Mouse (Mus musculus) CD4-positive helper T cell, adult 2 months (primary cell): Measurements from ENCODE around the gene Lmo2.
A peak's percentile ranks its signal among the peaks of the same experiment; 100 is the strongest.

Source experiments
- DNase-seq: peaks from one replicate; pipeline ENCODE4 v3.0.0-alpha.2; 2012; ENCODE audit warnings: low read depth, missing footprints, low spot score

The Lmo2 gene

GRCm38 (mm10) chr2:103941085-103941484 is 16.7 kb upstream of the Lmo2 start:
- no peak for DNase-seq

GRCm38 (mm10) chr2:103944859-103945258 is 12.9 kb upstream of the Lmo2 start:
- no peak for DNase-seq

DNA sequence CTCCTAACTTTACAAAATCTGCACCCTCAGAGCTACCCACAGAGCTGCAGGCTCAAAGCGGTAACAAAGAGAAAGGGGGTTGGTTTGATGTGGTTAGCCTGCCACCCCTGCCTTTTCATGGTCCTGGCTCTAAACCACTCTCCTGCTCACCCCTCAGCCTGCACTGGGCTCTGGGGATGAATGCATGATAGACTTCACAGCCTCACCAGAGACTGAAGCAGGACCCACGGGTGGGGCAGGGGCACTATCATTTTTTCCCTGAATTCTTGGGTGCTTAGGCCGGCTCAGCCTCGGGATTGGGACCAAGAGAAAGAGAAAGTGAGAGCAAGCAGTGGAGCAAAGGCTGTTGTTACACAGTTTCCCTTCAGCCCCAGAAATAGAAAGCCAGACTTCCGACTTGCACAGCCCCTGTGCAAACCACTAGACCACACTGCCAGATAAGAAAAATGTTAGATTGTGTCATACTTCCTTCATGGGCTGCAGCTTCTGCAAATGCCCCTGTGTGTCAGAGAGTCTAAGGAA is 12.2 kb upstream of the Lmo2 start:
- peak; percentile 57 for DNase-seq

- no peak for DNase-seq
Observed at GRCm38 (mm10) chr2:103946892-103947291, 10.9 kb upstream of the Lmo2 start.

GRCm38 (mm10) chr2:103947982-103948655 is 9.7 kb upstream of the Lmo2 start:
- no peak for DNase-seq

DNA sequence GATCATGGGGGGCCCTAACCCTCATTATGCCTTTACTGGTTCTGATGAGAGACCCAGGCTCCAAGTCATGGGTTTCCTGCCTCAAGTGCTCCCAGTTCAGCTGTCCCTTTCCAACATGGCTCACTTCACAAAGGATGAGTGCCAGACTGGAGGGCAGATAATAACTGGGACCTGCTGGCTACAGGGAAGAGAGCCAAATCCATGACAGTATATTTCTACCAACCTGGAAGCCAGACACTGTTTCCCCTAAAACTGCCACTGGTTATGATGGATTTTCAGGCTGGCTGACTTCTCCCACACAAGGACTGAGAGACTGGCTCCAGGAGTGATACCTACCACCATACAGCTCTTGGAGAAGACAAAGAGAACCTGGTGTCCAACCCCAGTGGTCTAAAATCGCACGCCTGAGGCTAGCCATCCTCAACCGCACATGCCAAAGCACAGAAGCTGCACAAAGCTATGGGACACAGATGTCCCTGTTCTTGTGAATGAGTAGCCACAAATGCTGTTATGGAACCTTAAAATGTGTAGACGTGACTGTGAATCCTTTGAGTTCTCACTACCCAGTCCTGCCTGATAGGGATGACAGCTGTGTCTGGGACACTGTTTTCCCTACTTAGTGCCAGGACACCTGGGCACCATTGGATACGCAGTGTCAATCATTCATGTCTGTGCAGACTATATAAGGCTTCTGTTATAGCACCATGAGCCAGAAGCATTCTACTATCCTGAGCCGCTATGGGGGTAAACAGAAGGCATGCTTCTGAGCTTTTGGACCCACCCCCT is 4.5 kb upstream of the Lmo2 start:
- DNase-seq: no peak

DNA sequence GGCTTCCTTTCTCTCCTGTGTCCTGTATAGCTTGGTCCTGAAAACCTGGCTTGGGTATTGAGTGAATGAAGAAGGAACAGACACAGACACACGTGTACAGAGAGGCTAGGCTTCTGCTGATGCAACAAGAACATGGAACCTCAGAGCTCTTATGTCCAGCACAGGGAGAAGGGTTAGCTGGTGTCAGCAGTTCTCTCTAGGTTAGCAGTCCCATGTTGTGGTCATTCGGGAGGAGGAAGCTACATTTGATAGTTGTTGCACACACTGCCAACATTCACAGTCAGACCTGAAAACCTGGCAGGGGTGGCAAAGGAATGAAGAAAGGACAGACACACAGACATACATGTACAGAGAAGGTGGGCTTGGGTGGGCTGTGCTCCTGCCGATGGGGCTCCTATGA is 2.1 kb upstream of the Lmo2 start:
- DNase-seq: no peak

DNA sequence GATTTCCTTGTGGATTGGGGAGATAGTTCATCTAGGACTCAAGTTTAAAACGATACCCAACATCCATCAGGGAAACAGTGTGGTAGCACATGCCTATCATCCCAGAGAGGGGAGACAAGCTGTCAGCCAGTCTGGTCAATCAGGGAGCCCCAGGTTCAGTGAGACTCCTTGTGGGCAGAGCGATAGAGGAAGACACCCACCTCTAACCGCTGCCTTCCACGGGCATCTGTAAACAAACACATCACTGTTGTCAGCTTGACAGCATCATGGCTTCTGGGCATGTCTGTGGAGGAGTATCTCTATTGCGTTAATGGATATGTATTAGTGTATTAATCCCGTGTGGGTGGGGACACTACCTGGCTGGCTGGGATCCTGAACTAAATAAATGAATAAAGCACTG is 919 bp upstream of the Lmo2 start:
- no peak for DNase-seq

DNA sequence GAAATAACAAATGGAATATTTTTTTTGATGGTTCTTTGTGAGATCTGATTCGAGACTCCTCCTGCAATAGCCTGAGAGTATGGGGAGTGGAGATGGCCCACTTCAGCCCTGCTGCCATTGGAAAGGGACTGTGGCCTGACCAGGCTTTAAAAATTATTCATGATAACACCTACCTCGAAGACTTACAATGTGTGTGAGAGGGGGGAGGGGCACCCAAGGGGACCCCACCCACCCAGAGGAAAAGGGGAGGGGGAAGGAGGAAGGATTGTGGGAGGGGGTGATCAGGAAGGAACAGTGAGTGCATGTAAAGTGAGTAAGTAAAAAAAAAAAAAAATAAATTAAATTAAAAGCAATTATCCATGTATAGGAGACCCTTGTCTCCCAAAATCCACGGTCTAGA is 848 bp downstream of the Lmo2 start:
- no peak for DNase-seq

DNA sequence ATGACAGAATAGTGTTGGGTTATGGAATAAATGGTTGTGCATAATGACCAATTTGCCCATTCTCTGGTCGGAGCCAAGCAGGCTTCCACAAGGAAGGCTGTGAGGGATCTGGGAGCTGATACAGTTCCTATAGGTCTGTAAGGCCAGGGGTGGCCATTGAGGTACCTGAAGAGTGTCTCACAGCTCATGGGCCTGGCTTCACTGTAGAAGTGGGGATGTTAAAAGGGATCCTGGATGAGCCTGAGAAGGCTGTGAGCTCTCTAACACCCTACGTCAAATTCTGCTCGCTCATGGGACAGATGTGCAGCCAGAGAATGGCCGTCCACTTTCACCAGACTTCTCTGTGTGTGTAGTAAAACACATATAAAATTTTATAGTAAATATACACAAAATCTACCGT is 1.3 kb downstream of the Lmo2 start:
- no peak for DNase-seq

GRCm38 (mm10) chr2:103959574-103959973 is 1.8 kb downstream of the Lmo2 start:
- no peak for DNase-seq

DNA sequence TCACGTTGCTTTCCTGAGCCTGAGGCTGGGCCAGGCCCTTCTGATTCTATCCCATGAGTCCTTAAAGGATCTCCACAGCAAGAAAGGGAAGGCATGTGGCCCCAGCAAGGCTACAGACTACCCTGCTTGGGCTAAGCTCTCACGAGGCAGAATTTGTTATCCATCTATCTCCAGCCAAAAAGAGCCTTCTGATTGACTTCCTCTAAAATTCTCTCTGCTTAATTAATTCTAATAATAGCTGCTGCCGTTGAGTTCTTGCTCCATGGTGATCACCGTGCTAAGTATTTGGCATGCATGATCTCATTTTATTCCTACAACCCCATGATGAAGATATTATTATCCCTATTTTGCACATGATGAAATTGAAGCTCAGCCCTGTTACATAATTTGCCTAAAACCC is 4.6 kb downstream of the Lmo2 start:
- DNase-seq: no peak

GRCm38 (mm10) chr2:103965391-103965790 is 7.6 kb downstream of the Lmo2 start:
- DNase-seq: no peak

- DNase-seq: no peak
Observed at GRCm38 (mm10) chr2:103968186-103968585, 10.4 kb downstream of the Lmo2 start.

GRCm38 (mm10) chr2:103968919-103969436 is 11.2 kb downstream of the Lmo2 start:
- no peak for DNase-seq

DNA sequence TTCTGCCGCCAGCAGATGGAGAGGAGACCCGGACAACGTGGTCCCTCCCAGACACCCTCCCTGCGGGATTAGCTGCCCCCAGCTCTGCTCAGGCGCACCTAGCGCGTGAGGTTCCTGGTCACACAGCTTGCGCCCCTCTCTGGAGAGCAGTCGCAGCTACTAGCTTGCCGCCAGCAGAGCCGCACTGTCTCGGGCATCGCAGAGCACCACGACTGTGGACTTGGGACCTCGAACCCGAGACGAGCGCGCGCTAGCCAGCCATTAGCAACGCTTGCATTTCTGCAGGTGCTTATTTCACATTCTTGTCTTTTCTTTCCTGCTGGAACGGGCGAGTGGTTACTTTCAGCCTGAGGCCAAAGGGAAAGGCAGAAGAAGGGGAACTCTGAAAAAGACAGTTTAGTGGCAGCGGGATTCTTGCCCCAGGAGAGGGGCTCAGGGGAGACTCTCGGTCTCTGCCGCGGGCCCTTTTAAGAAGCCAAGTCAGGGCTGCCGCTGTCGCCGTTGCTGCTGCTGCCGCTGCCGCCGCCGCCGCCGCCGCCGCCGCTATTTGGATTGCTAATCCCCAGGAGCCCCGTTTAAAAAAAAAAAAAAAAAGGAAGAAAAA is 11.8 kb downstream of the Lmo2 start:
- peak; percentile 18 for DNase-seq

- peak; percentile 35 for DNase-seq
Observed at GRCm38 (mm10) chr2:103970041-103970790, 12.4 kb downstream of the Lmo2 start.

- DNase-seq: peak; percentile 9
Observed at GRCm38 (mm10) chr2:103970791-103971649, 13.2 kb downstream of the Lmo2 start.

DNA sequence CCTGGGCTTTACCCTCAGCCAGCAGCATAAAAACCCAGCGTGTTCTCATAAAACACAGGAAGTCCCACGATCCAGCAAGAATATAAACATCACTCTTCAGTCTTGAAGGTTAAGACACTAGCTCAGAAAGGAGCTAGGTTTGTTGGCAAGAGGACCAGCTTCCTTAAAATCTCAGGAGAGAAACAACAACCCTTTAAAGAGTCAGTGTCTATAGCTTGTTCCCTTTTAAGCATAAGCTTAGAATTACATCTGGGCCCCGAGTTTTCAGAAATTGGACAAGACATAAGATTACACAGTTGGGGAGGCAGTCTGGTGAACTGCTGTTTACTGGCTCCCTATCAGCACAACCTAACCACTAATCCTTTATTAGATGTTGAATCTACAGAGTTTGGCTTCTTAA is 14.1 kb downstream of the Lmo2 start:
- DNase-seq: no peak

- DNase-seq: no peak
Observed at GRCm38 (mm10) chr2:103975904-103976303, 18.1 kb downstream of the Lmo2 start.

- DNase-seq: no peak
Observed at GRCm38 (mm10) chr2:103977216-103977615, 19.4 kb downstream of the Lmo2 start.
